In the genomic region with DNA sequence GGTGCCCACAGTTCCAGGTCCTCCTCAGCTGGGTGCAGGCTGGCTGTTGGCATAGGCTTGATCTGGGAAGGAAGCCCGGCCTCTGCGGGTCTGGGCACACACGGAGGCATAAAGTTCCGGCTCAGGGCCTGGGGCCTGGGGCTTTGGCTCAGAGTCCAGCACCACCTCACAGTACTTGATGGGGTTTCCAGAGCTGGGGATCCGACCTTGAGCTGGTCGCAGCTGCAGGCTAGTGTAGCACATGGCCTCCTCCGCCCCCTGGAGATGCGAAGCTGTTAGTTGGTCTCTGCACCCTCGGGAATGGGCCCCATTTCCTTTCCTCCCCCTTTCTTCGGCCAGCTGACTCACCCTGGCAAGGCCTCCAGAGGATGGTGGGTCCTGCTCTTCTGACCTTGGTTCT, we compare ENCODE assay signal across 16 mouse cellular contexts. TPM values are rescaled to one million over a fixed set of nuclear protein-coding genes. Genes with fewer than 3 reads are reported as not detected.
DNase-seq lines count a peak whose midpoint lies in the region; ATAC-seq and TF ChIP-seq lines count a peak whose summit lies in the region.
"Had no signal": no experiment of that assay in that cellular context is flagged by ENCODE, and none has a peak within 500 bp of the region (broad histone marks: within the 10 kb centered on the region; RNA-seq: fewer than 3 reads in every experiment).

No protein-coding gene starts in this region.

- peak overlapping the region; percentile 41; the same call in 1 of the 2 replicates for H3K27ac ChIP-seq in liver, postnatal 0 days (ENCODE audit: low read depth)
- no peak overlapping the region for H3K27ac ChIP-seq in liver, embryonic 11.5 days (ENCODE audit: low read depth, low read length)
- H3K27ac ChIP-seq: hindbrain, embryonic 10.5 days; liver, embryonic 12.5 days; midbrain, embryonic 12.5 days had no signal

- H3K4me3 ChIP-seq in liver, postnatal 0 days (ENCODE audit: low read depth, low read length): no peak overlapping the region
- no peak overlapping the region for H3K4me3 ChIP-seq in liver, embryonic 11.5 days (ENCODE audit: low read depth, low read length)
- H3K4me3 ChIP-seq: hindbrain, embryonic 10.5 days; liver, embryonic 12.5 days; midbrain, embryonic 12.5 days had no signal

- no peaks in the 10 kb centered on the region for H3K27me3 ChIP-seq in liver, postnatal 0 days (ENCODE audit: insufficient read depth, low read length)
- no peaks in the 10 kb centered on the region for H3K27me3 ChIP-seq in liver, embryonic 11.5 days (replicated peaks; ENCODE audit: control insufficient read depth, insufficient read depth, low read length)
- H3K27me3 ChIP-seq: liver, embryonic 12.5 days had no signal

- no peaks in the 10 kb centered on the region for H3K9me3 ChIP-seq in liver, postnatal 0 days (ENCODE audit: low read length)
- no peaks in the 10 kb centered on the region for H3K9me3 ChIP-seq in liver, embryonic 11.5 days (ENCODE audit: control insufficient read depth, low read length)
- H3K9me3 ChIP-seq: hindbrain, embryonic 10.5 days; liver, embryonic 12.5 days; midbrain, embryonic 12.5 days had no signal

- no peaks in the 10 kb centered on the region for H3K36me3 ChIP-seq in liver, postnatal 0 days (replicated peaks; ENCODE audit: insufficient read depth, low read length)
- no peaks in the 10 kb centered on the region for H3K36me3 ChIP-seq in liver, embryonic 11.5 days (ENCODE audit: control insufficient read depth, insufficient read depth, low read length)
- H3K36me3 ChIP-seq: hindbrain, embryonic 10.5 days; liver, embryonic 12.5 days; midbrain, embryonic 12.5 days had no signal

- WGBS in liver, postnatal 0 days (ENCODE audit: insufficient replicate concordance): 53% methylated on average over 10 of the region's 10 CpGs
- WGBS in liver, embryonic 11.5 days: 63% methylated on average over 10 of the region's 10 CpGs

- peak; percentile 57 for DNase-seq in cerebellum, adult 11-12 months
- DNase-seq in cerebellum, adult 11 months: no peak
- no peak for DNase-seq in liver, postnatal 0 days
- no peak for DNase-seq in liver, embryonic 11.5 days (ENCODE audit: low spot score)
- peak; percentile 62 for DNase-seq in cerebellum, adult 9-11 months
- DNase-seq in thymus, postnatal 14 days: peak; percentile 57
- no peak for DNase-seq in lung, postnatal 14 days
- DNase-seq in natural killer cell, adult 2 months (ENCODE audit: low spot score in 2 of 2): no peak
- DNase-seq: heart, adult 18-20 months; lung, postnatal 10 days had no signal

- no peak for TF ChIP-seq EP300 in liver, postnatal 0 days (IDR thresholded peaks at IDR 0.05; ENCODE audit: low read depth)

- H3K4me2 ChIP-seq in liver, postnatal 0 days (ENCODE audit: low read depth, low read length): no peak overlapping the region; the same call in 1 of the 2 replicates
- no peak overlapping the region for H3K4me2 ChIP-seq in liver, embryonic 11.5 days
- H3K4me2 ChIP-seq: liver, embryonic 12.5 days; midbrain, embryonic 12.5 days had no signal

- TF ChIP-seq CTCF in liver, postnatal 0 days (IDR thresholded peaks at IDR 0.05; ENCODE audit: low read depth): no peak

- H3K9ac ChIP-seq in liver, postnatal 0 days (replicated peaks): no peak overlapping the region
- H3K9ac ChIP-seq in liver, embryonic 11.5 days (ENCODE audit: low read depth, low read length): no peak overlapping the region
- H3K9ac ChIP-seq: liver, embryonic 12.5 days; midbrain, embryonic 12.5 days had no signal

- peaks cover 10% of the 10 kb centered on the region for H3K4me1 ChIP-seq in liver, postnatal 0 days (ENCODE audit: insufficient read depth)
- H3K4me1 ChIP-seq in liver, embryonic 11.5 days (replicated peaks; ENCODE audit: control insufficient read depth, insufficient read depth, low read length): peaks cover 5% of the 10 kb centered on the region
- H3K4me1 ChIP-seq: midbrain, embryonic 12.5 days had no signal

- no peak for ATAC-seq in liver, postnatal 0 days
- no peak for ATAC-seq in liver, embryonic 11.5 days (replicated peaks; ENCODE audit: low FRiP score)
- ATAC-seq: forebrain, embryonic 14.5 days; intestine, postnatal 0 days; liver, embryonic 12.5 days had no signal

RNA-seq across cellular contexts. Expression of a gene that starts 0.9 kb away (rescaled TPM):
- polyA plus RNA-seq in liver, postnatal 0 days (2015; fragmentation: Nextera tagmentation; extraction: Ambion mirVana): 0.53 and 0.94 TPM in 2 replicates
- polyA plus RNA-seq in liver, embryonic 11.5 days (2014; fragmentation: Nextera tagmentation; extraction: Ambion mirVana): not detected in 2 replicates
- polyA plus RNA-seq: cortical plate, adult 2 months; forebrain, embryonic 14.5 days; hindbrain, embryonic 10.5 days; intestine, postnatal 0 days; liver, embryonic 12.5 days; midbrain, embryonic 12.5 days had no signal

RNA-seq across cellular contexts. Expression of a gene that starts 10.1 kb away (rescaled TPM):
- 41.1 and 46.0 TPM in 2 replicates for polyA plus RNA-seq in liver, postnatal 0 days (2015; fragmentation: Nextera tagmentation; extraction: Ambion mirVana)
- polyA plus RNA-seq in liver, embryonic 11.5 days (2014; fragmentation: Nextera tagmentation; extraction: Ambion mirVana): 60.3 and 60.5 TPM in 2 replicates

RNA-seq across cellular contexts. Expression of a gene that starts 16.9 kb away (rescaled TPM):
- polyA plus RNA-seq in liver, postnatal 0 days (2015; fragmentation: Nextera tagmentation; extraction: Ambion mirVana): 14.2 and 15.2 TPM in 2 replicates
- 45.1 and 46.1 TPM in 2 replicates for polyA plus RNA-seq in liver, embryonic 11.5 days (2014; fragmentation: Nextera tagmentation; extraction: Ambion mirVana)

RNA-seq across cellular contexts. Expression of a gene that starts 24.2 kb away (rescaled TPM):
- polyA plus RNA-seq in liver, postnatal 0 days (2015; fragmentation: Nextera tagmentation; extraction: Ambion mirVana): 0.95 and 1.1 TPM in 2 replicates
- 1.5 and 2.0 TPM in 2 replicates for polyA plus RNA-seq in liver, embryonic 11.5 days (2014; fragmentation: Nextera tagmentation; extraction: Ambion mirVana)
- polyA plus RNA-seq: forebrain, embryonic 14.5 days had no signal

RNA-seq across cellular contexts. Expression of a gene that starts 28.2 kb away (rescaled TPM):
- 9.9 and 10.4 TPM in 2 replicates for polyA plus RNA-seq in liver, postnatal 0 days (2015; fragmentation: Nextera tagmentation; extraction: Ambion mirVana)
- 1.2 and 1.3 TPM in 2 replicates for polyA plus RNA-seq in liver, embryonic 11.5 days (2014; fragmentation: Nextera tagmentation; extraction: Ambion mirVana)

Comparison
In these comparisons a context has a peak if more than half of its experiments do, and no peak if none do; other contexts are left out.
1. DNase-seq: peak in cerebellum, adult 11-12 months (single experiment), cerebellum, adult 9-11 months (single experiment) and thymus, postnatal 14 days (single experiment); none in cerebellum, adult 11 months (single experiment), liver, postnatal 0 days (single experiment), liver, embryonic 11.5 days (single experiment), lung, postnatal 14 days (single experiment) and natural killer cell, adult 2 months (0 of 2).